Mouse (Mus musculus): ENCODE data around the gene Srbd1.

The Srbd1 gene

DNA sequence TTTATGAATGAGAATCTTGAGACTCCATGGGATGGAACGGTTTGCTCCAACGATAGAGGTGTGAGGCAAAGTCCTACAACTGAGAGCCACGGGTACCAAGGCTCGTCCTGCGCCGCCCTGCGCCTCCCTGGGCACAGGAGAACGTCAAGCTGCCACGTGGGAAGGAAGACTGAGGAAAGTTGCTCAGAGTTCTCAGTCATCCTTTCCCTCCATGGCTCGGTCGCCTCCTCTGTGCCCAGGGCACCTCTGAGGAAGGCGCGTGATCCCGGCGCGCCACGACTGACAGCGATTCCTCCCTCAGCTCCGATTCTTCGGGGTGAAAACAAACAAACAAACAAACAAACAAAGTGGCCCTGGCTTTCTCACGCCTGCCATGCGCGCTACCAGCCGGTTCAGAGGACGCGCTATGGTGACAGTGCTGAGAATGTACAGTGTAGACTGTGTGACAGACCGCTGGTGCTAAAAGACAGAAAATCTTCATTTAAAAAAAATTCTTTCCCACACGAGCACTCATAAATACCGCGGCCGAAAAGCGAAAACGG lies 367 bp downstream of the Srbd1 start:
- CTCF ChIA-PET: interaction anchor here (0.7 kb wide), 1 partner anchor 29 kb away, joined by 9 read pairs; no protein-coding TSS in a partner anchor

DNA sequence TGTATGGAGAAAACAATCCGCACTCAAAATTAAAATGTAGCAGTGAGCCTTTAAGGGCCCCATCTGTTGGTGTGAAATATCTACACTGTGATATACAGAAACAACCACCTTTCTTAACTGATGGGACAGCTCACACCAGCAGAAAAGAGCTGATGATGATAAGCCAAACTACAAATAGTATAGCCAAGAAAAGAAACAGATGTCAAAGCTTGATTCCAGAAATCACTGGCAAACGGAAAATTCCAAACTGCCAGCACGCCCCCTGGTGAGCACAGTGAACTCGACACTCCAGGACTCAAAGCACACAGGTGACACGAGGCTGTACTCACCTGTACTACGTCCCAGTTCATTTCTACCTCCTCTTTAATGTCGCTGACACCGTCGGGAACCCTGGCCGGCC lies 9.1 kb downstream of the Srbd1 start:
- CTCF ChIA-PET: no interaction called here

DNA sequence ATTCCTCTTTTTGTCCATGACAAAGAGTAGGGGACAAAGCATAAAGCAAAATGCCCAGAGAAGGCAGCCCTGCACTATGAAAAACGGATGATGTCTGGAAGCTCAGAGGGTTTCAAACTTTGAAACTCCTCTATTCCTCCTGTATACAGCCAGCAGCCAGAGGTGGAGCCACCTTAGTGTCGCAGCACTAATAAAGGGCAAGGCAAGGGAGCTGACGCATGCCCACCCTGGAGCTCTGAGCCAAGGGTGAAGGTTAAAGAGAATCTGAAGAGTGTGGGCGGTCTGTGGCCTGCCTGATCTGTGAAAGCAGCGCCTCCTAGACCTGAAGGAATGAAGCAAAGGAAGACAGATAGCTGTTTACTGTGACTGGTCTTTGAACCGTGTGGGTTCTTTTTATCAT lies 10.5 kb downstream of the Srbd1 start:
- CTCF ChIA-PET: no interaction called here

DNA sequence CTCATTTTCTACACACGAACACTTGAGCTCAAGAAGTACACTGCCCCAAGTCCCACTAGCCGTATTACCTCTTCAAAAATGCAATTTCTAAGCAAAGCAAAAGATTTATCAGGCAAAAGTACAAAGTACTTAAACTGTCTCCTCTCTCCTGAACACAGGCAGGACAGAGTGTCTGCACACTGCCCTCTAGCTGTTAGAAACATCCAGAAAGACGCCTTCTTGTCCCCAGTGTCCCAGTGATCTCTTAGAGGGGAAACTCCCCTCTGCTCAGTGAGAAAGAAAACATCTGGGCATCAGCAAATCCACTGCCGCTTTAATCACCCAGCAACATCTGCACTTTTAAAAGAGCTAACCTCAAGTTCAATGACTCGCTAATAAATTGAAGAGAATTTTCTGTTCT lies 12.4 kb downstream of the Srbd1 start:
- CTCF ChIA-PET: no interaction called here

DNA sequence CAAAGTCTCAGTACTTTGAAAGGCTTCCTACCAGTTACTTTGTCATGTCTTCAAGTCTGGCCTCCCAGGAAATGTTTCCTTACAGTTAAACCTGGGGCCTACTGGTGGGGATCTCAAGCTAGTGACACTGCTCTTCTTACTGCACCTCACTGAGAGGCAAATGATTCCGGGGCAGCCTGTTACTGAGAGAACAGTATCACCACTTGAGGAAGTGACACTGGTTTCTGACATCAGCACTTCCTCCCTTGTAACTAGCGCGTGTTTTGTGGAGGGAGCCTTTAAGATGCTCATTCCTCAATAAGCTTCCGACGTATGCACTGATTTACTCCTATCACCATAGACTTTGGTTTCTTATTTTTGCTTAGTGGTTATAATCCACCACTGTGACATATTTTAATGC lies 16.8 kb downstream of the Srbd1 start:
- CTCF ChIA-PET: no interaction called here

DNA sequence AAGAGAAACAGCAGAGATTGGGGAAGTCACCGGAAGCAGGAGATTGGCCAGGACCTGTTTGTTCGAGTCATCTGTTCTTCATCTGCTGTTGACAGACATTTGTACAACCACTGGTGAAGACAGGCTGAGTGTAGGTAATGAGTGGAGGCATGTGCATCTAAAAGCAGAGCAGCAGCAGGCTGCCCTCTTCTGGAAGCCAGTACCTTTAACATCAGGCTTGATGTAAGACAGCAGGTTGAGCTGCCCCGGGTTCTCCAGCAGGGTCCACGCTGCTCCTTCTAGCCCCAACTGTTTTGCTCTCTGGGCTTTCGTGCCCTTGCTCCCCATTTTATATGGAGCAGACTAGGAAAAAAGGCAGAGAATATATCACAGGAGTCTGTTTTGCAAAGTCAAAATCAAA lies 19.1 kb downstream of the Srbd1 start:
- CTCF ChIA-PET: no interaction called here

DNA sequence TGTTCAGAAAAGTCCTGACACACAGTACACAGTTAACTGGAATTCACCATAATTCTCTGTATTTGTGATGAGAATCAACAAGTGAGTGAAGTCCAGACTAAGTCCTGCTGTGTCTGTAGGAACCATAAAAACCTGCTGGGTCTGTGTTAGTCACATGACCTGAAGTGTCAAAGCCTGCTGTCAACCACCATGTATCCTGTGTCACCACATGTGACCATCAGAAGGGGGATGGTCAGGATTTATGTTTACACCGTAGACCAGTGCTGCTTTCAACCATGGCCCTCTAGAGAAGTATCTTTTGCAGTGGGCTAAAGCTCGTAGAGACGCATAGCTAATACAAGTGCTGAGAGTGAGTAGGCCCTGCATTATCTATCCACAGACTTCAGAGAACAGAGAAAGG lies 21.8 kb downstream of the Srbd1 start:
- CTCF ChIA-PET: no interaction called here

DNA sequence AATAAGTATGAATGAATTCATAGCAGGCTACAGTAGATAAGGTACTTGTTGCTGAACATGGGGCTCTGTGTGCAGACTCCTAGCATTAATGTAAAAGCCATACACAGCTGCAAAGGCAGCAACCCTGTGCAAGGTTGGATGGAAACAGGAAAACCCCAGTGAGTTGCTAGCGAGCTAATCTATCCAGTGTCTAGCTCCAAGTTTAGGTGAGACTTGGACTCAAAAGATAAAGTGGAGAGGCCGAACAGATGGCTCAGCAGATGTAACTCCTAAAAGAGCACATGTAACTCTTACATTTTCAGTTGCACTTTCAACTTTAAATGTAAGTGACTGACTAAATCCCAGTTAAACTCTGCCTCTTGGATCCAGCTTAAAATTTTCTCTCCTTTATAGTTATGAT lies 48.1 kb downstream of the Srbd1 start:
- CTCF ChIA-PET: no interaction called here

DNA sequence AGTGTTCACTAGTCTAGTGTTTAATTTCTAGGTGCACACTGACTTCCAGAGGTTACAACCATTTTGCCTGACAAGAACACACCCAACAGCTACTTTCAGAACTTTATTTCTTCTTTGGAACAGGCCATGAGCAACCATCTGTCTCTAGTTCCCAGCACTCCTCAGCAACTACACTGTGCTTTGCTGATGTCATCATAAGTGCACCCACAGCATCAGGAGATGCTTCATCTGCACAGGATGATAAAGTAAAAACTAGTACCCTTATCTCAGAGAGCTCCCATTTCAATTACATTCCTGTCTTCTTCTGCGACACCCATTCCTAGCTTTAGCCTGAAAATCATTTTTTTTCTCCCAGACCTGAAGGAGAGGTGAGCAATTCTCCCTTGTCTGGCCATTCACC lies 51.9 kb downstream of the Srbd1 start:
- CTCF ChIA-PET: no interaction called here

DNA sequence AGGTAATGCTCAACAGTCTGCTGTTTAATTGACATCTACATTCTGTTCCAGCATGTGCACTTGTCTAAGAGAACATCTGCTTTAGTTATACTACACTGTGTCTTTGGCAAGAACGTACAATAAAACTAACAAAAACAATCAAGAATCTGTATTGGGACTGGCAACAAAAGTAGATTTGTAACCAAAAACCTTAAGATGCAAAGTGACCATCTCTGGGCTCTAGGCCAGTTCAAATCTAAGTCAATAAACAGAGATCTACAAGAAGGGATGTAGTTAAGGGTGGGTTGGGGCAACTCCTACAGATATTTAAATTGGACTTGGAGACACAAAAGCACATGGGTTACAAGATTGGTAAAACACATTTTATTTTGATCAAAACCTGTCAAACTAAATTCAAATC lies 53.3 kb downstream of the Srbd1 start:
- CTCF ChIA-PET: no interaction called here

DNA sequence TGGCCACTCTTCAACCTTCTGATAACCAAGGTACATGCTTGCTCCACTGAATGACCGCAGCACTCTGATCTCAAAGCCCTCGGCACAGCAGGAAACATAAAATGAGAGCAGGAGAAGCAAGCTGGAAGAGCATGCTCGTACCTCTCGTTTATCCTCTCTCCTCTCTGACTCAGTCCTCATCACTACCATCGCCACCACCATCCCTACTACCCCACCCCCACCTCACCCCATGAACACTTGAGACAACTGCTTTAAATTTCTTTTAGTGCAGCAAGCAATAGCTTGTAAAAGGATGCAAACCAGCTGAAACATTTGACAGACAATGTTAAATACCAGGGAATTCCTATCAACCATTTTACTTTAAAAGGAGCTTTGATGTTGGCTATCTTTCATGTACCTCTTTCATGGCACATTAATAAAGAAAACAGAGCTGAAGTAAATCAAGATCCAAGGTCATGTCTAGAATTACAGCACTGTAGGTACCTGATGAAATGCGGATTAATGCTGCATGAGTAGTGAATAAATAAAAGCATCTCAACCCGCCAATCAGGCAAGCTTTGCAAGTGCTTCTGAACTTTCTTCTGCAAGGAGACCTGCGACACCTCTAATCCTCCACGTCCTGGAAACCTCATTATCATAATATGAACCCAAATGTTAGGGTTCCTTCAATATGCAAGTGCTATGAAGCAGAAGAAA lies 54.9 kb downstream of the Srbd1 start:
- CTCF ChIA-PET: interaction anchor here (0.6 kb wide), 1 partner anchor 393 kb away, joined by 3 read pairs; no protein-coding TSS in a partner anchor

DNA sequence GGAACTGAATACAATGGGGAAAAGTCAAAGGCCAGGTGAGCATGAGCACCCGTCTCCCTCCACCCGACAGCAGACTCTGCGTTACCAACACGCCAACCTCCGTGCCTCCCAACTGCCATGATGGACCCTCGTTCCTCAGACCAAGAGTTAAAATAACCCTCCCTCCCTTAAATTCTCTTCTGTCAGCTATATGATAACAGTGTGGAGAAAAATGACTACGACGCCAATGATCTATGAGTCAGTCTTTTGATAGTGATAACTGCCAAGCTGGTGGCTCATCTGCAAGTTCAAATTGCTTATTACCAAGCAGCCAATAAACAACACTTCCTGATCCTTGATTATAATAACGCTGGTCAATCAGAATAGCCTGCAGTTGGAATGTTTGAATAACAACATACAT lies 57.1 kb downstream of the Srbd1 start:
- CTCF ChIA-PET: no interaction called here

DNA sequence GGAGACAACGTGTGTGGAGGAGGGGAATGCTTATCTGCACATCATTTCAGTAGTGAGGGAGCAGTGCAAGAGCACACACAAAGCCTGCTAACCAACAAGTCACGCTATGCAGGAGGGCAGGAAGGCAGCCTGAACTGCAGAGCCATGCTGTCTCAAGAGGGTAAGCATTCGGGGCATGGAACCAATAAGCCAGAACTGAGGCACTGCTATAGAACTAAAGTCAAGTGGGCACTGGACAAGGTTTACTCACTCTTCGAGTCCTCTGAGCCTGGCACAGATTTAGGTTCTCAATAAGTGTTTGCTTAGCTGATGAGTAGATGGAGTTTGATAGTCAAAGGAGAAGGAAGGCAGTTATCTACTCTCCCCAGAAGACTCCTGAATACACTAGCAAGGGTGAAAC lies 58.8 kb downstream of the Srbd1 start:
- CTCF ChIA-PET: no interaction called here

DNA sequence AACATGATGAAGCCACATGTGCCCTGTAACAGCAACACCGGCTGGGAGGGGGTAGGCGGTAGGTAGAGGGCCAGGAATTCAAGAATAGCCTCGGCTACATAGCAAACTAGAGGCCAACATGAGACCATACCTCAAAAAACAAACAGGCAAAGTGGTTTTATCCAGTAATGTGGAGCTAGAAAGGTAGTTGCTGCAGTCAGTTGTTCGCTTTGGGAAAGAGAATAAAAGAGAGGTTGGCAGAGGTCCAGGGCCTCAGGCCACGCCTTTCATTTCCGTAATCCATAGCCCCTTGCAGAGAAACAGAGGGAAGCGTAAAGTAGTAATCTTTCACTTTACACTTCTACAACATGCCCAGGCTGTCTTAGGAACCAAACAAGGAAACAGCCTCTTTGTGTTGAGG lies 61.8 kb downstream of the Srbd1 start:
- CTCF ChIA-PET: interaction anchor here (0.6 kb wide), 1 partner anchor 14 kb away, joined by 4 read pairs; no protein-coding TSS in a partner anchor

DNA sequence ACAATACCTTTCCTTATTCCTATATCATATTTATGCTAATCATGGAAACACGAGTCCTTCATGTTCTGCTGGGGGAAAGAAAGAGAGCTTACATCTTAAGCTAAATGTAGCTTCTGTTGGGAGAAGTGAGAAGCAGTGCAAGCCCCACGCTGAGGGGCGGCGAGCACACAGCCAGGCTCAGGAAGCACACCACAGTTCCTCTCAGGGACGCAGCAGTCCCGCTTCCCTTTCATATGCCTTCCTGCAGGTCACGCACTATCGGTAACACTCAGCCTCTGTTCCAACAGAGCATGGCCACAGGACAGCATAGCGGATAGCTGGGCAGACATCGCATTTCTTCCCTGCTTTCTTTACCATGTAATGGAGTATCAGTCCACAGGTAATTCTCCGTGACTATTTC lies 66.9 kb downstream of the Srbd1 start:
- CTCF ChIA-PET: no interaction called here

DNA sequence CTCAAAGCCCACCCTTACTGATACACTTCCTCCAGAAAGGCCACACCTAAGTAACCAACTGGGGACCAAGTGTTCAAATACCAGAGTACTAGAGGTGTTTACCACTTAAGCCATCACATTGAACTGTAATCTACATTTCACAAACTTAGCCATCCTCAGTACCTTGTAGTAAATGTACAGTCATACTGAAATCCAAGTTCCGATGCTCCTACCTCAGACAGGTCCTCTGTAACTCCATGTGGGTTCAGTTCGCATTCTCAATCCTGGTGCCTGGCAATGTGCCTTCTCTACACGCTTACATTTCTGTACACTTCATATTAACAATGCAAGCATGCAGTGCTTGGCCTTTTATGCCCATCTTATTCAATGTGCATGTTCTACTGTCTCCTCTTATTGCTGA lies 77.5 kb downstream of the Srbd1 start:
- CTCF ChIA-PET: no interaction called here

DNA sequence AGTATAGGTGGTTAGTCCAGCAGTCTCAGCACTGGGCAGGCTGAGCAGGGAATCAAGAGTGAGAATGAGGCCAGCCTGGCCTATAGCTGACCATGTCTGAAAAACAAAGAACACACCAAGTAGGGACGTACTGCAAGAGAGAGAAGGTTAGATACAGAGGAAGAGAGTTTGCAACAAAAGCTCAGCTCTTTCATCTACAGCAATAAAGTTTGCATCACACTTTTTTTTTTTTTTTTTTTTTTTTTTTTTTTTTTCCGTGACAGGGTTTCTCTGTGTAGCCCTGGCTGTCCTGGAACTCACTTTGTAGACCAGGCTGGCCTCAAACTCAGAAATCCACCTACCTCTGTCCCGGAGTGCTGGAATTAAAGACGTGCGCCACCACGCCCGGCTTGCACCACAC lies 79.1 kb downstream of the Srbd1 start:
- CTCF ChIA-PET: no interaction called here

DNA sequence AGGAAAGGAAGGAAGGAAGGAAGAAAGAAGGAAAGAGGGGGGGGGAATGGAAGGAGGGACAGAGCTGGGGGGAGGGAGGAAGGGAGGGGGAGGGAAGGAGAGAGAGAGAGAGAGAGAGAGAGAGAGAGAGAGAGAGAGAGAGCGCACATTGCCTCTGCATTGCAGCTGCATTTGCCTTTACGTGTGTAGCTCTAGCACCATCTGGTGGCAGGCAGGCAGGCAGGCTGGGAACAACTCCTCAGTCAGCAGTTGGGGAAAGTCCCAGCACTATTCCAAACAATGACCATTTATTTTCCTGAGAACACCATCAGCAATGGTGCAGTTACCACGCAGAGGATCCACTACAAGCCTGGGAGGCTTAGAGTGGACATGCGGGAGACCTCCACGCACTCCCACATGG lies 81.5 kb downstream of the Srbd1 start:
- CTCF ChIA-PET: interaction anchor here (0.6 kb wide), 1 partner anchor 1648 kb away, joined by 4 read pairs; no protein-coding TSS in a partner anchor

DNA sequence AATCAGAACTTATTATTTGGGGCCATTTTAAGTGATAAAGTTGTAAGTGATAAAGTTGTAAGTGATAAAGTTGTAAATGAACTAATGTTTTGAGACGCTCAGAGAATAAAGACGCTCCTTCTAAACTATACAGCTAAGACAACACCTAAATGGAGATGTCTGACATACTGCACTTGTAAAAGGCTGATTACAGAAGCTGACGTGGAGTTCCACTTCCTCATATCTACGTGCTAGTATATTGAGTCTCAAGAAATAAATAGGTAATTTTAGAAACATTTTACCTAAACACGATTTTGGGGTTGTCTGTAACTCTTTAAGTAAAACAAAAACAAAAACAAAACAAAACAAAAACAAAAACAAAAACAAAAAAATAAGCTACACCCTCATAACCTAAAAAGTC lies 84.1 kb downstream of the Srbd1 start:
- CTCF ChIA-PET: no interaction called here

DNA sequence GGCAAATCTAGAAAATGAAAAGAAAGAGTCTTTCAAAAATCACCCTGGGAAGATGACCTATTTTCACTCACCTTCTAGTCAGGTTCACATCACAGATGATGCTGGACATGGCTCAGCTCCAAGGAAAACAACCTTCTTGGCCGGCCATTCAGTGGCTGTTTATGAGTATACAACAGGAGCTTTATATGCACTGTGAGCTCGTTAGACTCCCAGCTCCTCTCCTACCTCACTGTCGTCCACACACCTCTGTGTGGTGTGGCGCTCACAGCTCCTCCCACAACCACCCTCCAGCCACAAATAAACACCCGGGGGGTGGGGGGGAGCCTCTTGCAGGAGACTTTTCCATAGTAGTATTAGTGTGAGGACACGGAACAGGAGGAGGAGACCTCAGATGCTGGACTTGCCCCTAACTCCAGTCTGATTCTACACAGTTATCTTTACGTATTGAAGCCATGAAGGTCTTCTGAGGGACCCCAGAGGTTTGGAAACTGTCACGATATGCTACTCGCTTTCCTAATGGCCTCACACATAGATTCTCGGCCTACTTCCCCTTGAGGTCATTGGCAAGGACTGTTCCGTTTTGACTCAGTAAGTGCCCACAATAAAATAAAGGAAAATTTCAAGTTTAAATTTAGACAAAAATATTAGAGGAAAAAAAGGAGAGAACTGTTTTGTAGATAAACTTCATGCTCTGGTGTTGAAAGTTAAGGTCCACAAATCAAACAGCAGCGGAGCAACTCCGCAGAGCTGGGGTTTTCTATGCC lies 104.6 kb downstream of the Srbd1 start:
- CTCF ChIA-PET: no interaction called here

DNA sequence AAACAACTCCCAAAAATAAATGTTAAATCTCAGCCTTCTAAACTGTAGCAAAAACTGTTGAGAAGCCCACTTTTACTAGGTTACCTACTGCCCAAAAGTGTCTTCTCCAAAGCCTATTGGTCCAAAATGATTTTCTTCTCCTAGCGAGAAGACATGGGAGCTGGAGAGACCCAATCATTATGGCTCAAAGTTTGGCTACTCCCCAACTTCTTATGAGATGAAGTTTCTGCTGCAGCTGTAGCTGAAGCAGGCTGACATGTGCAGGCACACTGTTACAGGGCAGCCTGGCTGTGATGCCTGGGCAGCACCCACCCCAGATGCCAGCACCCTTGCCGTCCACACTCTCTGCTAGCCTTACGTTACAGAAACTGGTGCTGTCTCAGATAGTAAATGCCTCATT lies 105.2 kb downstream of the Srbd1 start:
- CTCF ChIA-PET: no interaction called here

DNA sequence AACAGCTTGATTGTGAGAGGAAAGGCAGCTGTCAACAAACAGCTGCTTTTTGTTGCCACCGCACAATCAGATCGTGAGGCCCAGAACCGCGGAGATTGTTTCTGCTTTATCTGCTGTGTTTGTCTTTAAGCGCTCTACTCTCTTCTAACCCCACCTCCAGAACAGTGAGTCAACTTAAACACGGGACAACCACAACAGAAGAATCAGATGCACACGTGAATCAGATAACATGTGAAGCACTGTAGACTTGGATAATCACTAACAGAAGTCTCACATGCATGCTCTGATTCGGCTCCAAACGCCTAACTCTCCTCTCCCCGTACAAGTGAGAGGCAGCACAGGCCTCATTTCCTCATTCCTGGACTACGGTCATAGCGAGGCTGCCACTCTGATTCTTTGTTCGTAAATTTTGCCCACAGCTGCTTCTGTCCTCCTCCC lies 106.7 kb downstream of the Srbd1 start:
- CTCF ChIA-PET: no interaction called here

DNA sequence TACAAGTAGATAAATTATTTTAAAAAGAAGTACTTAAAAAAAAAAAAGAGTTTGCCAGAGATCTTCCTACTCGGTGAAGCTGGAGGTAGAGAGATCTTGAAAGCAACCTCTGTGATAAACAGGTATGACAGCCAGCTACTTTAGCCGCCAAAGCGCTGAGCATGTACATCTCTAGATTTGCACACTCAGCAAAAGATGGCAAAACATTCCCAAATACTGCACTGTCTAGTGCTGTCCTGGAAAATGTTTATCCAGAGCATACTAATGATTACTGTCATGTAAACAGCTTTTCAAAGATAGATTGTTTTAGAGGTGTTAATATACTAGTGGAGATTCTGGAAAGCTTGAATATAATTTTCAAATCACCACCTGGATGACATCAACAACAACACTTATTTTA lies 109.4 kb downstream of the Srbd1 start:
- CTCF ChIA-PET: no interaction called here

Data from spleen, embryonic (tissue).